Mouse (Mus musculus) urinary bladder, postnatal 4 days (tissue): Measurements from ENCODE around the gene Nabp2.

Experiments used
- DNase-seq, 2 experiments: peaks; one replicate each; pipeline ENCODE4 v3.0.0; 2021 to 2022; ENCODE audit warnings: low spot score in 2 of 2

Gene Nabp2

DNA sequence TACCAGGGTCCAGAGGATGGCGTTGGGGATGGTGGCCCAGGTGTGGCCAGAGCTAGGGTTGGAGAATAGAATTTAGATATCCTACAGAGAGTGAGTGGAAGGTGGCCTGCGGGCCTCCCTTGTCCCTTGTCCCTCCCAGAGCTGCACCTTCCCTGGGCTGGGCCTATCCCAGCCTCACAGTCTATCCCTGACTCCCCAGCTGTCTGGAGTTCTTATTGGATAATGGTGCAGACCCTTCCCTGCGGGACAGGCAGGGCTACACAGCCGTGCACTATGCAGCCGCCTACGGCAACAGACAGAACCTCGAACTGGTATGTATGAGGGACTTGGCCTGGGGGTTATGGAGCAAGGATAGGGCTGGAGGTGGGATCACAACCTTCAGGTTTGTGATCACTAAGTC, 25.4 kb downstream of the Nabp2 start:
- DNase-seq = no peak

DNA sequence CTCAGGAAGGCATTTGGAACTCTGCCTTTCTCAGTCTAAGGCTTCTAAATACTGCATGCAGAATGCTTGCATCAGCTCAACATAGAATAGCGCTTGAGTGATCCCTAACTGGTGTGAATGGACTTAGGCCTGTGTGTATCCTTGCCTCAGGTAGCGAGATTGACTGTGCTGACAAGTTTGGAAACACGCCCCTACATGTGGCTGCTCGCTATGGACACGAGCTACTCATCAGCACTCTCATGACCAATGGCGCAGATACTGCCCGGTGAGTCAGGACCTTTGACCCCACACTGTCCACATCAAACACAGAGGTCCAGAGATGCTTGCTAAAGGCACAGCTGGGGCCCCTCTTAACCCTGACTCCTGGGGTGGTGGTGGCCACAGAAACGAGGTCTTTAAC, 28.8 kb downstream of the Nabp2 start:
- DNase-seq = no peak

DNA sequence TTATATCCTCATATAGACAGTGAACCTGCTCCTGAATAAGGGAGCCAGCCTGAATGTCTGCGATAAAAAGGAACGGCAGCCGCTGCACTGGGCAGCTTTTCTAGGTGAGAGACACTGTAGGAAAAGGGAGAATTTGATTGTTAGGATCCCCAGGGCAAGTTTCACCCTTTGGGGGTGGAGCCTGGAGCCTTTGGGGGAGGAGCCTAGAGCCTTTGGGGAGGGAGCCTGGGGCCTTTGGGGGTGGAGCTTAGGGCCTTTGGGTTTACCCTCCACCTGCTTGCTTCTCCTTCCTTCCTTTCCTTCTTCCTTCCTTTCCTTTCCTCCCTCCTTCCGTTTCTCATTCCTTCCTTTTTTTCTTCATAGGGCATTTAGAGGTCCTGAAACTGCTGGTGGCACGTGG, 30.7 kb downstream of the Nabp2 start:
- no peak for DNase-seq

DNA sequence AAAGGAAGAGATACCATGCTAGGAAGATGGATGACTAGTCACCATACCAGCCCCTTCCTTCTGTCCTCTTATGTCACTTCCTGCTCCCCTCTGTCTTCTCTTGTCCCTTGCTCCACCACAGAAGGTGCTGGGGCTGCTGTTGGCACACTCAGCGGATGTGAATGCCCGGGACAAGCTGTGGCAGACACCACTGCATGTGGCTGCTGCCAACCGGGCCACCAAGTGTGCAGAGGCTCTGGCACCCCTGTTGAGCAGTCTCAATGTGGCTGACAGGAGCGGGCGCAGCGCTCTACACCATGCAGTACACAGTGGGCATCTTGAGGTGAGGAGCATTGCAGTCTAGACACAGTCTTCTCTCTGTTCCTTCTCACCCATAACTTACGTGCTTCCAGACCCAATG, 32.0 kb downstream of the Nabp2 start:
- no peak for DNase-seq

DNA sequence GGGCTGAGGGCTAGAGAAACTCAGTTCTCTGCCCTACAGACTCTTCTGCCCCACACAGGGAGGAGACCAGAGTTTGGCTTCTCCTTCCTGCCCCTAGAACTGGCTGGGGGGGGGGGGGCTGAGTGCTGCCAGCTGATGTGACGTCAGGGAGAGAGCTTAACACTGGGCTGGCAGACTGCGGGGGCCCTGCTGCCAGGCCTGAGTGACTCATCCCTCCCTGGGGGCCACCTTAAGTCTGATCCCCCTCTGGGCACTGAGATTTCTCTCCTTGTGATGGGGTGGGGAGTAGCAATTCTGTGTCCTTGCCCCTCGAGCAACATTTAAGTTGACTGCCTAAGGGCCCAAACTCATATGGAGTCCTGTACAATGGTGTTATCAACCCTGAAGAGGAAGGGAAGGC, 32.8 kb downstream of the Nabp2 start:
- no peak for DNase-seq

DNA sequence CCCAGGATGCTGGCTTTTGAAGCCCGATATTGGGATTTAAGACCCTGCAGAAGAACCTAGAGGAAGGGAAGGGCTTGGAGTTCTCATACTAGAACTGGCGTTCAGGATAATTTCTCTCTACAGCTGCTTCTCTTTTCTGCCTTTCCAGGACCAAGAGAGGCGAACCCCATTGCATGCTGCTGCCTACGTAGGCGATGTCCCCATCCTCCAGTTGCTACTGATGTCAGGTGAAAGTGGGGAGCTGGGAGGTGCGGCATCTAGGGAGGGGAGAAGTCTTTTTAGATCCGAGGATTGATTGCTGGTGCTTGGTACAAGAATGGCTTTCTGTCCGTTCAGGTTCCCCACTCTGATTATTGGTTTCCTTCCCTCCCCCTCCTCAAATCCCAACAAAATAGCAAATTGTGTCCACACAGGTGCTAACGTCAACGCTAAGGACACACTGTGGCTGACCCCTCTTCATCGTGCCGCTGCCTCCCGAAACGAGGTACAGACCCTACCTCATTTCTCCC, 33.3 kb downstream of the Nabp2 start:
- no peak for DNase-seq

DNA sequence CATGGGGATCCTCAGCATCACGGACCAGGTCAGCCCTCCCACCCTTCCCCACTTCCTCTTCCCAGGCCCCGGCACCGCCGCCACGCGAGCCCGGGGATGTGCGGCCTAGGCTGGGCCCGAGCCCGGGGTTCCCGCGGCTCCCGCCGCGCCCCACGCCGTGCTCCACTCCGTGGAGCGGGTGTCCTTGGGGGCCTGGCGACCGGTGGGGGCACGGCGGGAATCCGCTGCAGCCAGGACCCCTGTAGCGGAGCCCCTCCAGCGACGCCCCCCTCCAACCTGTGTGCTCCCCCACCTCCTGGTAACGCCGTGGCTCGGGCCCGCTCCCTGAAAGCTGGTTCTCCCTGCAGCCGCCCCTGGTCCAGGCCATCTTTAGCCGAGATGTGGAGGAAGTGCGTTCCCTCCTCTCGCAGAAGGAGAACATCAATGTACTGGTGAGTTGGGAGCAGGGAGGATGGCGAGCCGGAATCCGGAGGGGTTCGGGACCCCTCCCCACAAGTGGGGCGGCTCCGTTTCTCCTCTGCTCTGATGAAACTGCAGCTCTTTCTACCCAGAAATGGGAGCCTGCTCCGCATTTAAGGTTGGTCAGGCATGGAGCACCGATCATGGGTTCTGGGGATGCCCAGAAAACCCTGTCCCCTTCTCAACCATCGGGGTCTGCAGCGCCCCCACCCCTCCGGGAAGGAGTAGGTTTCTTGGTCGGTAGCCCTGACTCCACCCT, 33.9 kb downstream of the Nabp2 start:
- peak in 1 of 2 experiments; percentile 48 for DNase-seq

DNA sequence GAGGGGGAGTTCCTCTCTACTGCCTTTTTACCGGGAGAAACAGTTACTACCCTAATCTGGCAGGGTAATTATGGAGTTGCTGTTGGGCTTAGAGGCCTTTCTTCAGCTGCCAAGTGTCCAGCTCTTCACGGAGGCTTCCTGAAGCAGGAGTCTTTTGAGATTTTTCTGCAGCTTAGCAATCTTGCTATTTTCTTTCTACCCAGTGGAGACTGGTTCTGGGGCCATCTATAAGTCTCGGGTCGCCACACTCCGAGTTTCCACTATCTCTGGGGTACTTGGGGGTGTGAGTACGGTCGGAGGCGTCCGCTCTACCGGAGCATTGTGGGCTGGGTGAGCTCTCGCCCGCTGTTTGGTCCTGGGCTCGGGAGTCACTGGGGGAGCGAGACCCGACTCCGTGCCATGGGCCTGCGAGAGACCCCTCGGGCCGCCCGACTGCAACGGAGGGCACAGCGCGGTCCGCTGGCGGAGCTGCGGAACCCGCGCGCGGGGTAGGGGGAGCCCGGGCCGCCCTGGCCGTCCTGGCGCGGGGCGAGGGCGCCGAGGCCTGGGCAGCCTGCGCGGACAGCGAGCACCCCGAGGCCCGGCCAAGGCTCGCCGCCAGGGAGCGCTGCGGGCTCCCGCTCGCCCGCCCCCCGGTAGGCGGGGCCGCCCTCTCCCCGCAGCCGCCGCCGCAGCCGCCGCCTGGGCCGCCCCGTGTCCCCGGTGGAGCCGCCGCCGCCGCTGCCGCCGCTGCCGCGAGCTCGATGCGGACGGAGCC, 34.7 kb downstream of the Nabp2 start, which contains the start of gene Ankrd52:
Gene Ankrd52 (plus strand): TSS at position 661 of the 757 bp plus-strand sequence.
- DNase-seq = peak; percentile 88 to 89

DNA sequence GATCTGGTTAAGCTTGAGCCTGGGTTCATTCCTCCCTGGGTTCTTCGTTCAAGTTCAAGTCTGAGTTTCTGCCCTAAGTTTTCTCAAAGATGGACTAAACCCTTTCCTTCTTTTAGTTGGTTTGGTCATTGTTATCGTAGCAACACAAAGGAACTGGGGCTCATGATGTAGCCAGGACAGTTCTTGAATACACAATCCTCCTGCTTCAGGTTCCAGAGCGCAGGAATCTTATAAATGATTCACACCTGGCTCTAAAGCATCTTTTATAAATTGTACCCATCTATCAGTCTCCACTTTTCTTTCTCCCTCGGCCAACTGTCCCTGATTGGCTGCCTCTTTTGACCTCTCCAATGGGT, 35.2 kb downstream of the Nabp2 start:
- no peak for DNase-seq

DNA sequence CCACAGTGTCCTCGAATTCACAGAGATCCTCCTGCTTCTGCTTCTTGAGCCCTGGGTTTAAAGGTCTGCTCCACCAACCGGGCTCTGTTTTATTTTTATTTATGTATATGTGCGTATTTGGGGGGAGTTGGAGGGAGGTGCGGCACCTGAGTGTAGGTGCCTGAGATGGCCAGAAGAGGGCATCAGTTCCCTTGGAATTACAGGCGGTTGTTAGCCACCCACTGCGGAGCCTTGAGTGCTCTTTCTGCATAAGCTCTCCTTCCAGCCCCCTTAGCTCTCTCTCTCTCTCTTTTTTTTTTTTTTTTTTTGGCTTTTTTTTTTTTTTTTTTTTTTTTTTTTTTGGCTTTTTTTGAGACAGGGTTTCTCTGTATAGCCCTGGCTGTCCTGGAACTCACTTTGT, 36.9 kb downstream of the Nabp2 start:
- no peak for DNase-seq

DNA sequence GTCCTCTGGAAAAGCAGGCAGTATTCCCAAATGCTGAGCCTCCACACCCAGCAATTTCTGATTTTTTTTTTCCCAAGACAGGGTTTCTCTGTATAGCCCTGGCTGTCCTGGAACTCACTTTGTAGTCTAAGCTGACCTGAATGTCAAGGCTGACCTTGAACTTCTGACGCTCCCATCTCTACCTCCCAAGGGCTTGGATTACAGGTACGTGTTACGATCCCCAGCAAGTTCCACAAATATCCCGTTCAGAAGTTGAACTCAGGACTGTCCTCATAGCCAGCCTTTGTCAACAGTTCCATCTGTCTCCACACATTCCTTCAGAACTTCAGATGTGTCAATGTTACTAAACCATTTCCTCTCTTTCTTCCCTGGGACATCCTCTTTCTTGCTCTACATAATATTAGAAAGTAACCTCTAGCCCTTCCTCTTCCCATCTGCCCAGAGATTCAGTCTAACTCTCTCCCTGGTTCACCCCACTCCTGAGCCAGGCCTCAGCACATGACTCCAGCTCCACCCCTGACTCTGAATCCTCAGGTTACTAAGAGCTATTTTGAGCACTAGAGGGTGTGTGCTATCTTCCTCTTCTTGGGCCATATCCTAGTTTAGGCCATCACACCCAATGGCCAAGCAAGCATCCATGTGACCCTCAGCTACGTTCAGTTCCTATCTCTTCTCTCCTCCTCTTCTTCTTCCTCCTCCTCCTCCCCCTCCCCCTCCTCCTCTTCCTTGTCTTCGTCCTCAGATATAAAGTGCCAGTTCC, 38.1 kb downstream of the Nabp2 start:
- no peak for DNase-seq

DNA sequence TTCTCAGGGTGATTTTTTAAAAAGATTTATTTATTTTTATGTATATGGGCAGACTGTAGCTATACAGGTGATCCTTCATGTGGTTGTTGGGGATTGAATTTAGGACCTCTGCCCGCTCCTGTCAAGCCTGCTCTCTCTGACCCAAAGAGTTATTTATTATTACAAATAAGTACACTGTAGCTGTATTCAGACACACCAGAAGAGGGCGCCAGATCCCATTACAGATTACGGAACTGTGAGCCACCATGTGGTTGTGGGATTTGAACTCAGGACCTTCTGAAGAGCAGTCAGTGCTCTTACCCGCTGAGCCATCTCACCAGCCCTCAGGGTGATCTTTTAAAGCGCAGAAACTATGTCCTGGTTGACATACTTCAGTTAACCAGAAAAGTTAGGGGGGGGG, 39.1 kb downstream of the Nabp2 start:
- no peak for DNase-seq

DNA sequence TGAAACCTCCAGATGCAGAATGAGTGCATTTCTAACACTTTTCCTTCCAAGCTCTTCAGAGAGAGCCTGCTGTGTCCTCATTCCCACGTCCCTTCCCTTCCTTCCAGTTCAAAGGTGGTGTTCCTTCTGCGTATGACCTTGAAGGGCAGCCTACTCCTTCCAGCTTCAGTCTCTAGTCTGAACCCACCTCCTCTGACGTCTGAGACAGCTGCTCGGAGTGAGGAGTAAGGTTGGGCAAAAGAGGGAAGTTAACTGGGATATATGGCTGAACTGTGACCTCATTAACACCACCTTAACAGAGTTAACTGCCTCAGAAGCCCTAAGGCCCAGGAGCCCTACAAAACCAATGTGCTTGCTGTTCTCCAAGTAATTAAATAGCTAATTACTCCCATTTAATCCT, 40.7 kb downstream of the Nabp2 start:
- no peak for DNase-seq

DNA sequence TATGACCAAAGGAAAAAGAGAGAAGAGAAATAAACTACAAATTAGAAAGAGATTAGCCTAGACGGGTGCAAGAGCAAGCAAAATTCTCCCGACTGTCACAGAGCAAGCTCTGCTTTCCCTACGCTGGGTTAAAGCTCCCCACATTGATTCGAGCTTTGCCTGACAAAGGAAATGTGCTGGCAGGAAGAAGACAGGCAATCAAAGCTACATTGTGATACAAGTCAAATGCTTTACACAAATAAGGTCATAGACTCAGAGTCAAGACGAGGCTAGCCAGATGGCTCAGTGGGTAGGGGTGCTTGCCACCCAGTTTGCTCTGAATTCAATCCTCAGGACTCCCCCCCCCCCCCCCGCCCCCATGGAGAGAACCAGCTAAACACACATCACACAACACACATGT, 41.3 kb downstream of the Nabp2 start:
- no peak for DNase-seq

DNA sequence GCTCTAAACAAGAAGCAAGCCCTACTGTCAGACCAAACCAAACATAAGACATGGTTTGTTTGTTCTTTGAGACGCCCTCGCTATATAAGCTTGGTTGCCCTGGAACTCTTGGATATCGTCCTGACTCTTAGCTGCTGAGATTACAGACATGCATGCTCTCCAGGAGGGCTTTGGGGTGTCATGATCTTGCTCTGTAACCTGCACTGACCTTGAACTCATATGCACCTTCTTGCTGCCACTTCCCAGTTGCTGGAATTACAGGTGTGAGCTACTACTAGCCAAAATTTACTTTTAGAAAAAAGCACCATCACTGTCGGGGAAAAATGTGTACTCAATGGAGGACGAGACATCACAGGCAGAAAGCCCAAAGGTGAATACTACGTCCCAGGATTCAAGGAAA, 41.7 kb downstream of the Nabp2 start:
- DNase-seq = no peak

DNA sequence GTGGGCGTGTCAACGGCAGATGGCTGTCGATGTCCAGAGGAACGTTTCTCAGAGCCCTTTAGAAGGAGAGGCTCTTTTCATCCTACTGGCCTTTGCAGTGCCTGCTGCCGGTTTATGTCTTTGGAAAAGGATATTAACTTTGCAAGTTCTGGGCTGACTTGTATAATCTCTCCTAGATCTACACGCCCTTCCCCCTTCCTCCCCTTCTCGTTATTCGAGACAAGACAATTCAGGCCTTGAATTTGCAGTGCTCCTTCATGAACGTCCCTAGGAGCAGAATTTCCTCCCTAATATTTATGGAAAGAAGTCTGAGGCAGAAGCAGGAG, 42.1 kb downstream of the Nabp2 start:
- no peak for DNase-seq

DNA sequence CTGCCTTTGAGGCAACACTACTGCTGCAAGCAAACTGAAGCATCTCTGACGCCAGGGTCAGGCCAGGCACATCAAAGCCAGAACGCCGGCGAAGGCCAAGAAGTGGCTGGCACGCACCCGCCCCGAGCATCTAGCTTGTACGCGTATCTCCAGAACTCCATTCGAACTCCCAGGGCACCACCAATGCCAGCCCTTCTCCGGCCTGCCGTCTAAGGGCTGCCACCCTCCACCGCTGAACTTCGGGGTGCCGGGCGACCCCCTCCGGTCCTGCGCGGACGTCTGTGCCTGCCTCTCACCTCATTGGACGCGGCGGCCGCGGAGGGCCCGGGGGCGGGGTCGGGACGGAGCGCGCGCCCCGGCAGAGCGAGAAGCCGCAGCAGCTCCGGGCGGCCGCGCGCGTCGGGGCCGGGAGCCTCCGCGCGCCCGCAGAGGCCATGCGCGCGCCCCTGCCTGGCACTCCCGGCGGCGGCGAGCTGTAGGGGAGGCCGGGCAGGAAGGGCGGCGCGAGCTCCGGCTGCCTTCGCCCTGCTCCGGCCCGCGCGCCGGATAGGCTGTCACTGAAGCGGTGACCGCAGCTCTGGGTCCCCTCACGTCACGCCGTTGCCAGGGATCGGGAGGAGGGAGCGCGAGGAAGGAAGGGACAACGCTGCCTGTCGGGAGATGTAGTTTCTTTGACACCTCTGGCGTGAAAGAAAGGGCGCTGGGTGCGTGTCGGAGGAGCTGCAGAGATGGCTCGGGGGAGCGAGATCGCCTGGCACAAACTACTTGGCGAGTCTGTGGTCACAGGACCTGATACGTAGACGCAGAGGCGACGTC, 42.7 kb downstream of the Nabp2 start, which contains the start of gene Coq10a:
Gene Coq10a (minus strand): TSS at position 596 of the 816 bp plus-strand sequence.
- peak; percentile 86 to 88 for DNase-seq

DNA sequence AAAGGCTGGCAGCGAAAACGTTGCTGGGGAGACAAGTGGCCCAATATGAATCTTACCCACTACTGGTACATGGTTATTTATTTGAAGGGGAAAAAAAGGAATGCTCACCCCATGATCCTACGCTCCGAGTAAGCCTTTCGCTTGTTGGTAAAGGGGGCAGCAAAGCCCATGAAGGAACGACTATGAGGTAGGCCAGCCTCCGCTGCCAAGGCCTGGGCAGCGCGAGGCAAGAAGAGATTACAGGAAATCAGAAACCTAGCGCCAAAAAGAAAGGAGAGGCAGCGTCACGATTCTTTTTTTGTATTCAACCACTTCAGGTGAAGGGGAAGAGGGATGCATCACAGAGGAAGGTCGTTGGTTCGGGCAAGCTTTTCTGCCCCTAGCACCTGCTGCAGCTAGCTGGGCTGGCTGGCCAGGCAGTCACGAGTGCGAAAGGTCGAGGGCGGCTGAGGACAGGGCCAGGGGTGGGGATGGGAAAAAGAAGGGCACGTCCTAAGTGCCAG, 43.3 kb downstream of the Nabp2 start:
- no peak for DNase-seq

DNA sequence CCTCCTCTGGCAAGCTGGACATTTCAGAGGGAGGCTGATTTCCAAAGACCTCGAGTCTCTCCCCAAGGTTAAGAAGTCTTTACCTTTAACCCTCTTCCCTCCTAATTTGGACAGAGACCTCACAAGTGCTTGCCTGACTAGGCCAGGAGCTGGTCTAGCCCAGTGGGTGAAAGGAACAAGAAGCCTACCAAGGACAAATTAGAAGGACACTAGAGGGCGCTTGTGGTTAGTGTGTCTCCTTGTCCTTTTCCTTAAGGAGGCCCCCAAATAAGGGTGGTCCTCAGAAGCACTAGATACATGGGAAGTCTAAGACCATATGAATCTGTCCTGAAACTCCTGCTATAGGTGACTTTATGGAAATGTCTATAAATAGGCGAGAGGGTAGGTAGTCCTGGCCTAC, 48.7 kb downstream of the Nabp2 start:
- no peak for DNase-seq

DNA sequence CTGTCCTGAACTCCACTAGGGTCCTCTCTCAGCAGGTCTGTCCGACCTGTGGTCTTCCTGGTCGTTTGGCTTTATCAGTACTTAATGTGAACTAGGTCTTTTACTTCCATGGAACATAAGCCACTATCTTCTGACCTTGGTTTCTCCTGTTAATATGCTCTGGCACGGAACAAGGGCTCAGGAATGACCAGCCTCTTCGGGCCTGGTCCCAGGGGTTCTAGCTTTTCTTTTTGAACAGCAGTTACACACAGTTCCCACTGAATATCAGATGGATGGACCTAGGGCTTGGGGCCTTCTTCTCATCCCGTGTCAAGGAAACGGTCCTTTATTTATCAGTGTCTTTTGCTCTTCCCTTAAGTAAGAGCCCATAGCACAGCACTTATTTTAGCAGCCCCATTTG, 49.5 kb downstream of the Nabp2 start:
- DNase-seq = no peak

DNA sequence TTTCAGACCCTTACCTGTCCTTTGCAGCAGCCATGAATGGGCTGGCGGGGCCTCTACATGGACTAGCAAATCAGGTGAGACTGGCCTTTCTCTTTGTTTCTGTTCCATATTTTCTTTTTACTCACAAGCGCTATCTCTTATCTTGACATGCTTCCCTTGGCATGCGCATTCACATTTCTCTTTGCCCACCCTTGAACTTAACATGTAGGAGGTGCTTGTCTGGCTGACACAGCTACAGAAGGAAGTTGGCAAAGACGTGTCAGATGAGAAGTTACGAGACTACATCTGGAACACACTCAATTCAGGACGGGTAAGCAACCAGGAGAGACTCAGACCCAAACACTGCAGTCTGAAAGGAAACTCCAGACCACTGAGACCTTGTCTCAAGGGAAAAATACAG, 52.1 kb downstream of the Nabp2 start:
- DNase-seq = no peak

DNA sequence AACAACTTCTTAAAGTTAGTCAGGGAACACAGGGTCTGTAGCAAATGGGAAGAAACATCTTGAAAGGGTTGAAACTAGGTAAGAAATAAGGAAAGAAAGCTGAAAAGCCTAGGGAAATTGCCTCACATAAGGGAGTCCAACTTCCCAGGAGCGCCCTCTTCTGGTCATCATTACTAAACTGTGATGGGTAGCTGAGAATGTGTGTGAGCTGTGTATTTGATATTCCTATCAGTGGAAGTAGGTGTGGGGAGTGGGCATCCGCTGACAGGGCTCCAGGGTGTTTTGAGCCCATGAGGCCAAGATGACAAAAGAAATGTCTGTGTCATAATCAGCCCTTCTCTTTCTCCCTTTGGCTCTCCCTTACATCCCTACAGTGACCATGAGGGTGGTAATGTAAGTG, 52.5 kb downstream of the Nabp2 start:
- DNase-seq = no peak
